Mouse (Mus musculus): Measurements from ENCODE around the gene Gtpbp1. TPM values are rescaled to one million over a fixed set of nuclear protein-coding genes. Genes with fewer than 3 reads are reported as not detected.

Gene Gtpbp1
- 32.9 and 34.2 TPM in 2 replicates for total RNA-seq (2012; rRNA removed)
- total RNA-seq (2014; rRNA removed), result 25.3 and 25.5 TPM in 2 replicates
- 45.2 and 45.3 TPM in 2 replicates for polyA plus RNA-seq (2012; ENCODE audit: insufficient read length, low read depth)

DNA sequence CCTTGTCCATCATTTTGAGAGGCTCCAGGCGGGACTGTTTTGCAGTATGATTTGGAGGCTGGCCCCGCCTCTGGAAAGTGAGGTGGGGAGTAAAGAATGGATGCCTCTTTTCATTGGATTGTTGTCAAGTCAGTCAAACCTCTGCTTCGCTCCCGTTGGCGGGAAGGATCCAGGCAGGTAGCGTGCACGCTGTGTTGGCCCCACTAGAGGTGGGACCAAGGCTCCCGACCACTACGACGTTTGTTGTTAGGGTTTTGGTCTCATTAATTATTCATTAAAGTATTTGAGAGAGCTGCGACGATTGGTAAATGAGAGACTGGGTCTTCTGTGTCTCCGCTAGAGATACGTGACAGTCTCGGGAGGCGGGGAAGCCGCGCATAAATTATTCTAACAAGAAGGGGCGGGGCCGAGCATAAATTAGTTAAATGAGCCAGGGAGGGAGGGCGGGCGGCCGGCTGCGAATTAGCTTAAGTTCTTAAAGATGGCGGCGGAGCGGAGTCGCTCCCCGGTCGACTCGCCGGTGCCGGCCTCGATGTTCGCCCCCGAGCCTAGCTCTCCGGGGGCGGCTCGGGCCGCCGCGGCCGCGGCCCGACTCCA, at the start of gene Gtpbp1:
Gene Gtpbp1, plus strand, starts transcription at position 420 of the 597 bp plus-strand sequence.
- Histone ChIP-seq H3K4me3 (replicated peaks in 1 of 3; ENCODE audit: low read depth in 2 of 3, low read length in 2 of 3, poor library complexity in 1 of 3) (peak within 1 kb of the TSS; percentile 70 to 93 (median 92)), H3K9me3 (replicated peaks; ENCODE audit: low read length) (no peaks in the 10 kb centered on the region), H3K36me3 (replicated peaks in 1 of 2; ENCODE audit: control insufficient read depth in 1 of 2, insufficient read depth in 1 of 2, low read length in 1 of 2) (peaks cover 1 to 19% of the 10 kb centered on the region in 2 experiments), H3K4me2 (ENCODE audit: insufficient read depth, low read depth, poor library complexity, severe bottlenecking) (peak within 1 kb of the TSS; percentile 93), H3K27me3 (replicated peaks) (peaks cover 15% of the 10 kb centered on the region), H3K9ac (ENCODE audit: insufficient read depth, low read depth) (peak within 1 kb of the TSS; percentile 81), H3K27ac (ENCODE audit: insufficient read depth, low read depth) (peak within 1 kb of the TSS; percentile 54; the same call in 1 of the 2 replicates), H3K79me2 (replicated peaks; ENCODE audit: control insufficient read depth, extremely low read depth, insufficient read depth, poor library complexity, severe bottlenecking) (peaks cover 38% of the 10 kb centered on the region), H3K4me1 (ENCODE audit: control insufficient read depth in 1 of 2, insufficient read depth in 2 of 2) (peaks cover 5 to 57% of the 10 kb centered on the region in 2 experiments)
- DNase-seq (ENCODE audit: extremely low read depth), result peak; percentile 99
- in situ Hi-C loops (cut with MboI; ENCODE audit: low pct_ligation_motif_present, low pct_unique_long_range_greater_than_20kb, low sequenced_read_pairs), result no loop called here
- dilution Hi-C loops (cut with MboI; ENCODE audit: extremely low pct_ligation_motif_present, extremely low pct_unique_long_range_greater_than_20kb, low sequenced_read_pairs), result no loop called here
- peak; percentile 83; the same call in 1 of the 2 replicates for TF ChIP-seq E2F4 (IDR thresholded peaks at IDR 0.05; ENCODE audit: insufficient replicate concordance, low read depth, low read length)
- TF ChIP-seq CHD1 (IDR thresholded peaks at IDR 0.05; ENCODE audit: low read depth, low read length), result no peak
- no peak for TF ChIP-seq JUND (conservative IDR thresholded peaks at IDR 0.05; ENCODE audit: low read depth, low read length)
- no peak for TF ChIP-seq NRF1 (IDR thresholded peaks at IDR 0.05; ENCODE audit: low read depth, low read length)
- TF ChIP-seq GABPA (IDR thresholded peaks at IDR 0.05; ENCODE audit: insufficient replicate concordance, low read depth, low read length), result no peak
- peak; percentile 77 for TF ChIP-seq BHLHE40 (IDR thresholded peaks at IDR 0.05; ENCODE audit: low read depth, low read length)
- TF ChIP-seq CHD2 (IDR thresholded peaks at IDR 0.05; ENCODE audit: low read length), result peak; percentile 88
- no peak for TF ChIP-seq USF1 (IDR thresholded peaks at IDR 0.05; ENCODE audit: low read depth, low read length)
- no peak for TF ChIP-seq KAT2A (IDR thresholded peaks at IDR 0.05; ENCODE audit: insufficient replicate concordance, low read length)
- TF ChIP-seq IRF4 (IDR thresholded peaks at IDR 0.05; ENCODE audit: low read depth, low read length), result no peak; the same call in 1 of the 2 replicates
- peak; percentile 14; the same call in 1 of the 2 replicates for TF ChIP-seq SIN3A (IDR thresholded peaks at IDR 0.05; ENCODE audit: low read length)
- TF ChIP-seq MEF2A (IDR thresholded peaks at IDR 0.05; ENCODE audit: borderline replicate concordance, low read depth, low read length), result no peak
- peak; percentile 73; the same call in 1 of the 2 replicates for TF ChIP-seq ZMIZ1 (IDR thresholded peaks at IDR 0.05; ENCODE audit: low read depth, low read length)
- TF ChIP-seq TCF12 (IDR thresholded peaks at IDR 0.05; ENCODE audit: low read depth, low read length), result peak; percentile 59
- no peak; the same call in 1 of the 2 replicates for TF ChIP-seq MAZ (IDR thresholded peaks at IDR 0.05; ENCODE audit: low read depth, low read length)
- peak; percentile 31; the same call in 1 of the 2 replicates for TF ChIP-seq HCFC1 (IDR thresholded peaks at IDR 0.05; ENCODE audit: low read depth, low read length)
- peak; percentile 84 for TF ChIP-seq POLR2A (IDR thresholded peaks at IDR 0.05; ENCODE audit: low read depth, low read length)
- TF ChIP-seq JUN (IDR thresholded peaks at IDR 0.05; ENCODE audit: insufficient read depth, low read depth, low read length), result no peak
- TF ChIP-seq USF2 (conservative IDR thresholded peaks at IDR 0.05; ENCODE audit: low read depth, low read length), result no peak
- no peak for TF ChIP-seq PAX5 (IDR thresholded peaks at IDR 0.05; ENCODE audit: low read length)
- TF ChIP-seq MAX (IDR thresholded peaks at IDR 0.05; ENCODE audit: low read length), result peak; percentile 79
- 0 out of 2 replicates have a peak, but pooled peaks have one; percentile 33 for TF ChIP-seq TBP (conservative IDR thresholded peaks at IDR 0.05; ENCODE audit: low read depth, low read length)
- no peak for TF ChIP-seq RAD21 (IDR thresholded peaks at IDR 0.05; ENCODE audit: low read depth, low read length)
- no peak for TF ChIP-seq UBTF (IDR thresholded peaks at IDR 0.05; ENCODE audit: low read depth, low read length)
- TF ChIP-seq ZC3H11A (IDR thresholded peaks at IDR 0.05; ENCODE audit: low read depth, low read length), result no peak
- TF ChIP-seq ZNF384 (IDR thresholded peaks at IDR 0.05; ENCODE audit: low read depth, low read length), result no peak
- TF ChIP-seq ETS1 (conservative IDR thresholded peaks at IDR 0.05; ENCODE audit: low read depth, low read length), result no peak
- TF ChIP-seq MXI1 (IDR thresholded peaks at IDR 0.05; ENCODE audit: low read depth, low read length), result no peak
- TF ChIP-seq SMC3 (IDR thresholded peaks at IDR 0.05; ENCODE audit: low read depth, low read length), result no peak
- peak; percentile 39; the same call in 1 of the 2 replicates for TF ChIP-seq ELF1 (IDR thresholded peaks at IDR 0.05; ENCODE audit: low read depth, low read length)
- TF ChIP-seq EP300 (IDR thresholded peaks at IDR 0.05; ENCODE audit: low read length), result no peak
- TF ChIP-seq ZKSCAN1 (IDR thresholded peaks at IDR 0.05; ENCODE audit: borderline replicate concordance, low read depth, low read length), result no peak
- peak; percentile 62 for TF ChIP-seq NELFE (IDR thresholded peaks at IDR 0.05; ENCODE audit: low read depth, low read length)
- TF ChIP-seq MYC (IDR thresholded peaks at IDR 0.05; ENCODE audit: low read depth, low read length), result no peak
- no peak for TF ChIP-seq POLR2AphosphoS2 (IDR thresholded peaks at IDR 0.05; ENCODE audit: low read depth, low read length)
- no peak for TF ChIP-seq CTCF (conservative IDR thresholded peaks at IDR 0.05 in 1 of 2, IDR thresholded peaks at IDR 0.05 in 1 of 2; ENCODE audit: low read depth in 2 of 2, low read length in 2 of 2)
- TF ChIP-seq RCOR1 (conservative IDR thresholded peaks at IDR 0.05; ENCODE audit: low read depth, low read length), result no peak

Measured in CH12.LX (cell line).